Mouse (Mus musculus) heart, adult 2 months (tissue): ENCODE data around the gene Creb1. TPM values are rescaled to one million over a fixed set of nuclear protein-coding genes. Genes with fewer than 3 reads are reported as not detected.
"Not testable (repeated sequence)": the region's sequence is repeated elsewhere in the genome, so short reads cannot be mapped to it uniquely, and the experiment has no call there.

Experiments
- DNase-seq, 2 experiments: peaks; one replicate each; pipeline ENCODE4 v3.0.0; 2021
- H3K27ac ChIP-seq: fragments of 200-600 bp; 2 replicates; pipeline ENCODE4 v1.8.1; 2022
- H3K27me3 ChIP-seq: fragments of 200-500 bp; 2 replicates; pipeline ENCODE4 v1.6.1; 2012; ENCODE audit warnings: mild to moderate bottlenecking, low read length, inconsistent platforms, mixed read lengths; ENCODE audit not compliant: control insufficient read depth, insufficient read depth
- H3K36me3 ChIP-seq: fragments of 200-500 bp; 2 replicates; pipeline ENCODE4 v1.6.1; 2012; ENCODE audit warnings: low read length, inconsistent platforms; ENCODE audit not compliant: control insufficient read depth, insufficient read depth
- H3K4me1 ChIP-seq: fragments of 200-500 bp; 2 replicates; pipeline ENCODE4 v1.6.1; 2011; ENCODE audit warnings: low read length; ENCODE audit not compliant: control insufficient read depth, insufficient read depth
- H3K4me3 ChIP-seq: fragments of 200-600 bp; 2 replicates; pipeline ENCODE4 v1.8.1; 2022
- H3K79me2 ChIP-seq: fragments of 200-500 bp; replicated peaks from 2 replicates; pipeline ENCODE4 v1.6.1; 2012; ENCODE audit warnings: mild to moderate bottlenecking, inconsistent platforms, low read length, moderate library complexity, mixed read lengths; ENCODE audit not compliant: control insufficient read depth, insufficient read depth
- H3K9ac ChIP-seq: fragments of 200-500 bp; 2 replicates; pipeline ENCODE4 v1.6.1; 2012; ENCODE audit warnings: low read depth, mild to moderate bottlenecking, control low read depth, inconsistent platforms, low read length, mixed read lengths
- CTCF ChIP-seq: fragments of 200-600 bp; IDR thresholded peaks from 2 replicates; pipeline ENCODE4 v1.8.1; 2022; ENCODE audit warnings: antibody characterized with exemption, mild to moderate bottlenecking, moderate library complexity
- EP300 ChIP-seq: fragments of 200-500 bp; IDR thresholded peaks from 2 replicates; pipeline ENCODE4 v1.6.1; 2011; ENCODE audit warnings: low read depth, low read length, control low read depth; ENCODE audit not compliant: insufficient read depth
- POLR2A ChIP-seq: fragments of 200-500 bp; IDR thresholded peaks from 2 replicates; pipeline ENCODE4 v1.6.1; 2011; ENCODE audit warnings: mild to moderate bottlenecking, low read depth, low read length, control low read depth; ENCODE audit not compliant: insufficient read depth
- WGBS: fragments of 180-500 bp; shearing (Covaris S2); methylation state at CpG from one replicate; pipeline ENCODE4 v1.1.7; 2018; 5-methylcytosine and 5-hydroxymethylcytosine counted together
- intact Hi-C: fragments of 180-260 bp; cut with DNase I; formaldehyde crosslinking; loops from one replicate; pipeline ENCODE4 v1.15.1; 2025
- polyA plus RNA-seq: library from polyadenylated mRNA; depleted of rRNA; stranded (reverse); fragments of >200 nt; gene quantifications from 2 replicates; pipeline ENCODE4 v1.2.3, GENCODE M21; 2012
- total RNA-seq, 2 experiments: library from RNA; stranded (reverse); gene quantifications; 2 replicates each; pipeline ENCODE4 v1.2.3; 2021

Creb1 gene
- total and polyA plus RNA-seq, 3 experiments = 7.5 to 28.8 (median 25.2) TPM

DNA sequence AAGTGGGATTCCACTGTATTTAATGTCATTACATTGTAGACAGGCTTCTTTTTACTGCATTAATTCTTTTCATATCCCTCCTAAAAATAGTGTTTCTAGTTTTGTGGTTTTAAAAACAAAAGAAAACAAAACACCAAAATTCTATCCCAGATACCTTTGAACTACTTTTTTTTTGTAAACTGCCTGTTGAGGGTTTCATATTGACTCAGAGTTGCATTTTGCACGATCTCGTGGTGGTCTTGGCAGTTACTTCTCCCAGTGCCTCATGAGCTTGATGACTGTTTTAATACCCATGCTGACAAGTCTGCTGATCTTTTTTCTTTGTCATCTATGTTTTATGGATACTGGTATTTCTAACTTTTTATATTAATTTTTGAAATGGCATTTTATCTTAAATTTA is 16.9 kb downstream of the Creb1 start:
- WGBS = 77% methylated on average over 2 of the region's 2 CpGs
- Histone ChIP-seq H3K27ac (no peak overlapping the region), H3K4me1 (peaks cover 4% of the 10 kb centered on the region), H3K27me3 (no peaks in the 10 kb centered on the region), H3K79me2 (peaks cover 5% of the 10 kb centered on the region), H3K9ac (no peak overlapping the region), H3K4me3 (no peak overlapping the region), H3K36me3 (peaks cover 7% of the 10 kb centered on the region)
- no peak for DNase-seq
- no peak for TF ChIP-seq EP300
- TF ChIP-seq CTCF = no peak
- no peak for TF ChIP-seq POLR2A
- intact Hi-C loops = no loop called here

DNA sequence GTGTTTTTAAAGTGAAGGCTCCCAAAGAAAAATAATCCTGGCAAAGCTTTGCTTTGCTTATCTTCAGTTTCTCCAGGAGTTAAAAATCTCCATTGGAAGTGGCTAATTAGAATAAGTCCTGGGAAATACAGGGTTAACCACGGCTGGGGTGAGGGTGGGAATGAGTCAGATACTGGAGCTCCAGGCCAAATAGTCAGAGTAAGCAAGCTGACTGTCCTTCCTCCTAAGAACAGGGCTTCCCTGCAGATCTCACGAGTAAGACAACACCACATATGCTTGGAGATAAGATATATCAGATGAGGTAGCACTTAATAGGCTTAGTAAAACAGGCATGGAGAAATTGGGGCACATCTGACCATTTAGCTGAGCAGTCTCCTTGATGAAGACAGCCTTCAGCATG is 19.5 kb downstream of the Creb1 start:
- no peak overlapping the region for H3K9ac ChIP-seq
- DNase-seq = no peak
- H3K36me3 ChIP-seq = peaks cover 15% of the 10 kb centered on the region
- no peaks in the 10 kb centered on the region for H3K27me3 ChIP-seq
- whole genome bisulfite sequencing = 30% methylated on average over 2 of the region's 2 CpGs
- no peak overlapping the region for H3K27ac ChIP-seq
- TF ChIP-seq POLR2A (no peak), EP300 (no peak), CTCF (no peak)
- peaks cover 1% of the 10 kb centered on the region; the same call in 1 of the 2 replicates for H3K4me1 ChIP-seq
- intact Hi-C loops = no loop called here
- H3K79me2 ChIP-seq = peaks cover 4% of the 10 kb centered on the region; the same call in 1 of the 2 replicates
- no peak overlapping the region for H3K4me3 ChIP-seq

DNA sequence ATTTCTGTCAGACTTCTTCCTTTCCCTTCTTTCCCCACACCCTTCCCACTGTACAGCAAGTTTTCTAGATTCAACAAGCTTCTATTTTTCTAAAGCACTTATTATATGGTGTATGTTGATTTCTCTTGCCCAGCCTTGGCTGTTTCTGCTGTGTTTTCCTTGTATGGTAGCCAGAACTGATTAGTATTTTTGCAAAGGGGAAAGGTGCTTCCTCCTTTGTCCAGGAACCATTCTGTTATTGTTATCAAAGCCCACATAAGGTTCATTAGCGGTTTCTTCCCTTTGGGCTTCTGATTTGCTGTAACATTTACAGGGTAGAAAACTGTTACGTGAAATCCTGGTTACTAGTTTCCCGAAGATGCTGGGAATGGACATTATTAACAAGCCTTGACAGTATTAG is 27.7 kb downstream of the Creb1 start:
- TF ChIP-seq POLR2A (no peak), CTCF (no peak), EP300 (no peak)
- H3K36me3 ChIP-seq = peaks cover 16% of the 10 kb centered on the region
- H3K4me1 ChIP-seq = peaks cover 2% of the 10 kb centered on the region; the same call in 1 of the 2 replicates
- H3K27me3 ChIP-seq = no peaks in the 10 kb centered on the region
- H3K4me3 ChIP-seq = no peak overlapping the region
- no peaks in the 10 kb centered on the region for H3K79me2 ChIP-seq
- 53% methylated on average over 3 of the region's 3 CpGs for WGBS
- no peak overlapping the region; the same call in 1 of the 2 replicates for H3K27ac ChIP-seq
- no peak overlapping the region for H3K9ac ChIP-seq
- no peak for DNase-seq
- intact Hi-C loops = no loop called here

DNA sequence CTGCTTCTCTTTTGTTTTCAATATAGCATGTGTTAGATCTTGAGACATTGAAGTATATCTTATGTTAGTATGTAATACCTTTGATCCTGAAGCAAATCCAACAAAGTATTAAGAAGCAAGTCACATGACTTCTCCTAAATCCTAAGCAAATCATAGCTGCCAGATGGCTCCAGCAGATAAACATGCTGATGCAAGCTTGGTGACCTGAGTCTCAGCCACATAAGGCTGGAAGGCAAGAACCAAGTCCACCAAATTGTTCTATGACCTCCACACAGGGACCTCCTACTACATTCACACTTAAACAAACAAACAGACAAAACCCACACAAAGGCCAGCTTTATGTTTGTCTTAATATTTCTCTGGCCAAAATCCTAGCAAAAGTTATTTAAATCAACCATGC is 35.8 kb downstream of the Creb1 start:
- no peaks in the 10 kb centered on the region for H3K27me3 ChIP-seq
- H3K4me1 ChIP-seq = no peaks in the 10 kb centered on the region
- no peak for DNase-seq
- intact Hi-C loops = no loop called here
- H3K9ac ChIP-seq = no peak overlapping the region
- TF ChIP-seq CTCF = no peak
- TF ChIP-seq POLR2A = no peak
- TF ChIP-seq EP300 = no peak
- no peak overlapping the region for H3K4me3 ChIP-seq
- H3K36me3 ChIP-seq = peaks cover 5% of the 10 kb centered on the region
- no peak overlapping the region for H3K27ac ChIP-seq
- no peaks in the 10 kb centered on the region for H3K79me2 ChIP-seq

DNA sequence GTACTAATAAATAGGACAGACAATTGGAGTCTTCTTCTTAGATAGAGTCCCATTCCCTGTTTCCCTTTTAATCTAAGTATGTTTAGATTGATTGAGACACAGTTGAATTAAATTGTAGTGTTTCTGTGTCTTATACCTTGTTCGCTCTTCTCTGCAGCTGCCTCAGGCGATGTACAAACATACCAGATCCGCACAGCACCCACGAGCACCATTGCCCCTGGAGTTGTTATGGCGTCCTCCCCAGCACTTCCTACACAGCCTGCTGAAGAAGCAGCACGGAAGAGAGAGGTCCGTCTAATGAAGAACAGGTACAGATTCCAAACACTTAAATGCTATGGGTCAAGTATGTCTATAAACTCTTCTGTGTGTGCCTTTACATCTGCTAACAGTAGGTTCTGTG is 43.6 kb downstream of the Creb1 start:
- TF ChIP-seq EP300 (no peak), CTCF (no peak), POLR2A (no peak)
- no peak overlapping the region for H3K27ac ChIP-seq
- intact Hi-C loops = no loop called here
- no peak overlapping the region for H3K9ac ChIP-seq
- no peak for DNase-seq
- WGBS = 95% methylated on average over 7 of the region's 7 CpGs
- H3K79me2 ChIP-seq = peaks cover 1% of the 10 kb centered on the region; the same call in 1 of the 2 replicates
- H3K4me1 ChIP-seq = no peaks in the 10 kb centered on the region
- H3K4me3 ChIP-seq = no peak overlapping the region
- no peaks in the 10 kb centered on the region for H3K27me3 ChIP-seq
- peaks cover 7% of the 10 kb centered on the region for H3K36me3 ChIP-seq

DNA sequence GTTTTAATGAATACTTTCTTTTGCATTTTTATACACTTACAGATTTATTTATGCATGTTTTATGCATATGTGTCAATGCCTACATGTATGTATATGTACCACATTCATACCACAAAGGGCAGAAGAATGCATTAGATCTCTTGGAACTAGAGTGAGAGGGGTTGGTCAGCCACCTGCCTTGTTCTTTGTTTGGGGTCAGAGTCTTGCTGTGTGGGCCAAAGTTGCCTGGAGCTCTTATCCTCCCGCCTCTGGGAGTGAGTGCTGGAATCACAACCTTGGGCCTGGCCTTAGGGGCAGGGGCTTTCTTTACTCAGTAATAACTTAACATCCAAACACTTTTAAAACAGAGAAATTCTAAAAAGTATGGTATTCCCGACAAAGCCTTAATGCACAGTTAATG is 44.3 kb downstream of the Creb1 start:
- Histone ChIP-seq H3K27me3 (no peaks in the 10 kb centered on the region), H3K9ac (no peak overlapping the region), H3K4me1 (no peaks in the 10 kb centered on the region), H3K36me3 (peaks cover 6% of the 10 kb centered on the region), H3K27ac (no peak overlapping the region), H3K4me3 (no peak overlapping the region), H3K79me2 (peaks cover 1% of the 10 kb centered on the region; the same call in 1 of the 2 replicates)
- no peak for DNase-seq
- 98% methylated on average over 2 of the region's 2 CpGs for WGBS
- TF ChIP-seq CTCF (no peak), POLR2A (no peak), EP300 (no peak)
- intact Hi-C loops = no loop called here

DNA sequence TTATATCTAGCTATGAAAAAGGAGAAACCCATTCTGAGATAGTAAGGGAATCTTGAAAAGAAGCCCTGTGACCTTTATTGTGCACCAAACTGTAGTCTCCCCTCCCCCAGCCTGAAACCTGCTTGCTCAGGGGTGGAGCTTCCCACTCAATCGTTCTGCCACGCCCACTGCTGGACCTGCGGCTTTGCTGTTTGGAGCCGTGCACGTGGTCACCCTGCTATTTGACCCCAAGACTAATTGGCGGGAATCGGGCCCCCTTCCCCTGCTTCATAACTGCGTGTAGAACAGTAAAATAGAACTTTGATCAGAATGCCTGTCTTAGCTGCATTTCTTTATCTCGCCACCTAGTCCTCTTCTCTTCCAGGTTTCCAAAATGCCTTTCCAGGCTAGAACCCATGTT is 45.5 kb downstream of the Creb1 start:
- H3K36me3 ChIP-seq = not testable (repeated sequence)

More for the DNA sequence above, 45.5 kb downstream of the Creb1 start:
- H3K4me1 ChIP-seq, H3K27ac ChIP-seq, H3K27me3 ChIP-seq, intact Hi-C loops, H3K79me2 ChIP-seq, DNase-seq, H3K9ac ChIP-seq, H3K4me3 ChIP-seq: not testable (repeated sequence)
- WGBS = 77% methylated on average over 9 of the region's 9 CpGs
